Mouse (Mus musculus): ENCODE data around the gene Olig3. TPM values are rescaled to one million over a fixed set of nuclear protein-coding genes. Genes with fewer than 3 reads are reported as not detected.
"Not testable (repeated sequence)": the region's sequence is repeated elsewhere in the genome, so short reads cannot be mapped to it uniquely, and the experiment has no call there.

Olig3 gene
- total RNA-seq, 2 experiments from 2014 or later = not detected

DNA sequence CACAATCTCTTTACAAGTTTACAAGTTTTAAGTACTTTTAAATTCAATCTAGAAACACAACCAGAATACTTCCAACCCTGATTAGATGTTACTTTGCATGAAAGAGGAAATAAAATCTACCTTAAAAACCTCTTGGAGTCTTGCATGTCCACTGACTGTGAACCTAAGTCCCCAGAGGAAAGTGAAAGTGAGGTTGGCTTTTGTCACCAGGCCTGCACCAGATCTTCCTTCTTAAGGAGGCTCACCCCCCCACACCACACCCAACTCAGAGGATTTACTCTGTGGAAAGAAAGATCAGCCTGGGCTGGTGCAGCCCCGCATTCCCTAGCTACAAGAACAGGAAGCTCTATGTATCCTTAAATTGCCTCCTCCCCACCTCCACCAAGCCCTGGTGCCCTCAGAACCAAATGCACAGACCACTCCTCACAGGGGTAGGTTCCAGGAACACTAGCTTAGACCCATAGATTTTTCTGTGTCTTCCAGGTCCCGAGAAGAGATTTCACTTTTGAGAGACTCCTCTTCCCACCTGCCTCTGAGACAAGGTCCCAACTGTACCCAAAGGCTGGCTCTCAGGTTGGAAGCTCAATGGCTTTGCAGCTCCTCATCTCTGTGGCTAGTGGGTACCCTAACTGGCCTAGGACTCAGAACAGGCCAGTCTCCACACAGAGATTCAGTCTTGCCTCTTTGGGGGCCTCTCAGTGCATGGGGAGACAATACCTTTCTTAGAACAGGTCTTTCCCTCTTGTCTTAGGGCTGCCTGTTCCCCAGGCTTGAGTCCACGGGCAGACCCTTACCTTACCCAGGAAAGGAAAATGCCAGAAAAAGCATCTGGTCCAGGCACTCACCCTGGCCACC lies 4.3 kb downstream of the Olig3 start:
- DNase-seq (ENCODE audit: low spot score in 2 of 2) = no peak

DNA sequence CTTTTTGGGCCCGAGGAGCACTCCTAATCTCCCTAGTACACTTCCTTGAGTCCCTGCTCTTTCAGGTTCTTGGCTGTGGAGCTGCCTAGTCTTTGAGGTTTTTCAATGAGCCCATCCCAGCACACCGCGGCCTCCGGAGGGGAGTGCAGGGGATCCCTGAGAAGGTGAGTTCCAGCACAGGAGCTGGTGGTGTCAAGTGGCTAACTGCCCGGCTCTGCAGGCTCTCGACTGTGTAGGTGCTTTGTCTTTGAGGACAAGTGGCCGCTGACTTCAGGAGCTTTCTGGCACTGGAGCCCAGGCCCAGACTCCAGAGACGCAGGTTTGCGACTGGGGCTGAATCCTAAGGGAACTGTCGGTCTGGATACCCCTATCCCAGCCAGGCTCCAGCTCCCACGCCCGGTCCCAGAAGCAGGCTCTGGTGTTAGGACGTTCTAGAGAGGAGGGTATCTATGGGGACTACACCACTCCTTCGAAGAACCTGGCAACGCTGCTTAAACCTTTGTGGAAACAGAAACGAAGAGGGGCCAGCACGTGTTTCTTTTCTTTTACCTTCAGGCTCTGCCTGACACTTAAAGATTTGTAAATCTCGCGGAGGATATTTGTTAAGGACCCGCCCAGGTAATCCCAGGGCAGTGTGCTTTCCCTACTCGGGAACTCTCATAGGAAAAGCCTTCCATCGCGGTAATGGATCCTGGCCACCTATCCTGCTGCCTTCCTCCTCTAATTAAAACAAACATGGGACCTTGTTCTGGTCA lies 5.4 kb downstream of the Olig3 start:
- DNase-seq (ENCODE audit: low spot score in 2 of 2) = no peak

DNA sequence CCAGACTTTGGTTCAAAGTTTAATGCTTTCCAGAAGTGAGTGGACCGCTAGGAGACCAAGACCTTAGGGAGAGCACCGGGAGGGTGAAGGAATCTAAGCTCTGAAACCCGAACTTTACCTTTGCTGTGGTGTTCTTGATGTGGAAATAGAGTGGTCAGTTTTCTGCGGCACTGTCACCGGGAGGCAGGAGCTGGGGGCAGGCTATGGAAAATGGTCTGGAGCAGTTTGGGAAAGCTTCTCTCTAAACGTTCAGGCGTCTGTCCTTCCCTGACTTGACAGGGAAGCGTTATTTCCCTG lies 5.9 kb downstream of the Olig3 start:
- no peak for DNase-seq (ENCODE audit: low spot score in 2 of 2)

DNA sequence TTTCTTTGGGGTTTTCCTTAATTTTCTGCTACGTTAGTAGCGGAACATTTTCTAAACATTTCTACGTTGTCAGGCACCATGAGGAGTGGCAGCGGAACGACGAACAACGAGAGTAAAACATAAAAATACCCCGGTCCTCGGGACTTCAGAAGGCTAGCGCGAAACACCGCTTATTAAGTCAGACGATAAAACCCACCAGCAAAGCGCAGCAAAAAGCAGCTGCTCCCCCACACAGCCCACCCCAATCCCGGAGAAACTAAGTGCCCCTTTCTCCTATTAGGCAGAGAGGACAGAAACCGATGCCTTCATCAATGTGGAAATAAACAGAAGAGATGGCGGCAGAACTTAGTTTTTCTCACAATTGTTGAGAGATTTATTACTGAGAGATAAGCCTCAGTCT lies 6.5 kb downstream of the Olig3 start:
- no peak for DNase-seq (ENCODE audit: low spot score in 2 of 2)

DNA sequence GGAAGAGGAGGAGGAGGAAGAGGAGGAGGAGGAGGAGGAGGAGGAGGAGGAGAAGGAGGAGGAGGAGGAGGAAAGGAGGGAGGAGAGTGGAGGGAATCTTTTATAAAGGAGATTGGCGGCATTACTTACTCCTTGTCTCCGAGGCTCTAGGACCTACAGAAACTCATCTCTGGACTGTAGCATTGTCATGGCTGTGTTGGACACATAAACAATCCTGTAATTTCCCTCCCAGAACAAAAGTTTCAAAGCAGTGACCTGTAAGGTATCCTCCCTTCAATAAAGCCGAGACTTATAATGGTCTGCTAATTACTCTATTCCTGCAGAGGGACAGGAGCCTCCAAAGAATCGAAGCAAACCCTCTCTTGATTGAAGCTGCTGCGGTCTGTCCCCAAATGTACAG lies 7.0 kb downstream of the Olig3 start:
- DNase-seq (ENCODE audit: low spot score in 2 of 2) = no peak

DNA sequence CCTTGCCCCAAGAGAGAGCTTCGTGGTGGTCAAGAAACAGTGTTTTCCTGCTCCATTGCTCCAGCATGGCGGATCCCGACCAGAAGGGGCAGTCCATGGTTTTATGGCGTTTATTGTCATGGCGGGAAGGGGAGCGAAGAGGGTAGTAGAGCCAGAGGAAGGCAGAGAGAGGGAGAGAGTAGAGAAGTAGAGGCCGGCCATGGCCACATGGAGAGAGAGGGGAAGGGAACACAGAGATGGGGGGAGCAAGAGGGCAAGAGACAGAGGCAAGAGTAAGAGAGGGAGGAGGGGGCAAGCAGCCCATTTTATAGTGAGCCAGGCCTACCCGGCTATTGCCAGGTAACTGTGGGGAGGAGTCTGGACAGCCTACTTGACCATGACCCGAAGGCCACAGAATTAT lies 12.8 kb downstream of the Olig3 start:
- DNase-seq (ENCODE audit: low spot score in 2 of 2) = no peak

DNA sequence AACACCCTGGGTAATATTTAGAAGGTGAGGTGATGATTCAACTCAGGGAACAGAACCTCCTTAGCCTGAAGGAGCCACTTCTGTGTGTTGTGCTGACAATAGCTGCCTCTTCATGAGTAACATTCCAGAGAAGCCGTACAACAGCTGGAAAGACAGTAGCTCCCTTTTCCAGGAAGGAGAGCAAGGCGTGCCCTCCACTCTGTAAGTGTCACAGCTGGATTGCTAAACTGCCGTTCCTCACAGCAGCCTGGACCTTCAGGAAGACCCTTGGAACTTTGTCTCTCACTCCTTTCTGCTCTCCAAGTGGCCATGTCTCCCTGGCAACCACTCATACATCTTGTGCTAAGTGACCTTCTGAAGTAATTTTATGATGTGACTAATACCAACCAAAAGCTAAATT lies 13.8 kb downstream of the Olig3 start:
- no peak for DNase-seq (ENCODE audit: low spot score in 2 of 2)

DNA sequence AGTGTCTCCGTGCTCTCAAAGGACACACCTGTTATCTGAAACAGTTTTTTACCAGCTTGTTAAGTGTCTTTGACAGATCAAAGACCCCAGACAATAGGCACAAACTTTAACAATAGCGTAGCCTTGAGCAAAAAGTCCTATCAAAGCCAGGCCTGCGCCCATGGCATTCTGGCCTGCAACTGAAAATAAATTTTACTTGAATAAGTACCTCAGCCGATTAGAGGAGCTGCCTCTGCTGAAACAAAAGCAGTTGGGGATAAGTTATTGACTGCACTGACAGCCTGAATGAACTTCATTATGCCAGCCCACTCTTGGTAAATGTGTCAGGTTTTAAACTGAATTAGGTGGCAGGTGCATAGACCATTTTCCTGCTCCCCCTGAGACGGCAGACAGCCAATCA lies 15.9 kb downstream of the Olig3 start:
- no peak for DNase-seq (ENCODE audit: low spot score in 2 of 2)

DNA sequence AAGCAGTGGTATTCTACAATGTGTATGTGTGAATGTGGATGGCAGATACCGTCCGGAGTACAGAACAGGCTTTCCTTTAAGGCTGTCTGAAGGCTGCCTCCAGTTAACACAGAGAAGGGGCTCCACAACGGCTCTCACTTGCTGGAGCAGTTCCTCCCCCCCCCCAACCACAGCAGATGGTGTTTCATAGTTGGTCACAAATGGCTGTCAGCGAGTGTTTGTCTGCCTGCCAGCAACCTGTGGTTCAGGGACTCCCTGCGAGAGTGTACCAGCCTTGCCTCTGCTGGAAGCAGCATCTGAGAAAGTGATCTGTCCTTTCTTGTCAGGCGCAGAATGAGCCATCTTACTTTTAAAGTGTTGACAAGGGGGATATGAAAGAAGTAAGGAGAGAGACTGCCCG lies 17.5 kb downstream of the Olig3 start:
- no peak for DNase-seq (ENCODE audit: low spot score in 2 of 2)

DNA sequence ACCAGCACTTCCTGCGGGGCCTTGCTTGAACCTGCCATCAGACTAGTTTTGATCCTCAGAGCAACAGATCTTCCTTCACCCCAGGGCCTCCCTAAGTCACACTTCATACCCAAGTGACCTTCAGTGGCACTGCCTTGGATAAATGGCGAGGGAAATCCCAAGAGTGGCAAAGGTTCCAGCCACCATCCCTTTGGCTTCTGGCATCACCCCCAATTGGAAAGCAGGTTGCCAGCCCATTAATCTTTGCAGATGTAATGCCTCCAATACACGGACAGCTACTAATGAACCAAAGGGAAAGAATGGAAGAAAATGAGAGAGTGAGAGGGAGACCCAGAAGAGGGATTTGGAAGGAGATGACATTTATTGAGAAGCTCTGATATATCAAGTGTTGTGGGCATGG lies 18.0 kb downstream of the Olig3 start:
- no peak for DNase-seq (ENCODE audit: low spot score in 2 of 2)

DNA sequence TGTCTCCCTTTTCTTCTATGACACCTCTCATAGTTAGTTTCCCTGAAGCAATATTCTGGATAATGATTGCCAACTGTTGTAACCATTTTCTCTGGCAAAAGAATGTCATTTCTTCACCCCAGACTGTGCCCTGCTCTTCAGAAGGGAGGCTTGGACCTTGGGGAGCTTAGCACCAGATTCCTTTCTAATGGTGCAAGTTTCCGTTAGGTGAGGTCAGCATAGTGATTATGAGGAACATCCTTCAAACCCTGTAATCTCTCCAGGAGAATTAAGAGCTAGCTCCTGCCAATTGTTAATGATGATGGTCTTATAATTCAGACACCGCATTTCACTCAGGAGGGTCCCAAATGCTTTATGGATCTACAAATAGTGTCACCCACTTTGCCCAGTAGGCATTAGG lies 19.5 kb downstream of the Olig3 start:
- no peak for DNase-seq (ENCODE audit: low spot score in 2 of 2)

DNA sequence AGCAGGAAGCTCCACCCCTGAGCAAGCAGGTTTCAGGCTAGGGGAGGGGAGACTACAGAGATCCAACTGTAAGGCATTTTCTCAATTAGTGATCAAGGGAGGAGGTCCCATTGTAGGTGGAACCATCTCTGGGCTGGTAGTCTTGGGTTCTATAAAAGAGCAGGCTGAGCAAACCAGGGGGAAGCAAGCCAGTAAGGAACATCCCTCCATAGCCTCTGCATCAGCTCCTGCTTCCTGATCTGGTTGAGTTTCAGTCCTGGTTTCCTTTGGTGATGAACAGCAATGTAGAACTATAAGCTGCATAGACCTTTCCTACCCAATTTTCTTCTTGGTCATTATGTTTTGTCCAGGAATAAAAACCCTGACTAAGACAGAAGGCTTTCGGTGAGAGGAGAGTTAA lies 24.6 kb downstream of the Olig3 start:
- not testable (repeated sequence) for DNase-seq (ENCODE audit: low spot score in 2 of 2)

DNA sequence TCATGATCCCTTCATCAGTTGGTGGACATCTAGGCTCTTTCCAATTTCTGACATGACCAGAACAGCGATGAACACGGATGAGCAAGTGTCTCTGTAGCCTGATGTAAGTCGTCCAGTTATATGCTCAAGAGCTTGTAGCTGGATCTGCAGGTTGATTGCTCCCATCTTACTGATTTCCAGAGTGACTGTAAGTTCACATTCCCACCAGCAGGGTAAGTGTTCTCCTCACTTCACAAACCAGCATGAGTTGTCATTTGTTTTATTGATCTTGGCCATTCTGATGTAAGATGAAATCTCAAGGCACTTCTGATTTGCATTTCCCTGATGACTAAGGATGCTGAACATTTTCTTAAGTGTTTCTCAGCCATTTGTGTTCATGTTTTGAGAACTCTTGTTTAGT lies 27.8 kb downstream of the Olig3 start:
- no peak for DNase-seq (ENCODE audit: low spot score in 2 of 2)

DNA sequence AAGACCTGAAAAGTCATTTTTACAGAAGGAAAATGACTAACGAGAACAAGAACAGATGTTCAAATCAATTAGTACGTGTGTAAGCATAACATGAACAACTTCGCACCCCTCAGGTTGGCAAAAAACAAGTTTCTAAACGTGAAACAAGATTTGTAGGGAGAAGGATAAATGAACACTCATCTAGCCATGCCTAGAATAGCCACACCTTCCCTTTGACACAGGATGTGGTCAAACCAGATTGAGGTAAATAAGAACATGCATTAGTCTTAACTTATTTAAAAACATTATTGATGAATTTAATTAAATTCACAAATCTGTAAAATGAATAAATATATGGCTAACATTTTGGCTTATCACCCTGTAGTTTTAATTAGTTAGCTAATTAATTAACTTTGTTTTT lies 35.5 kb downstream of the Olig3 start:
- no peak for DNase-seq (ENCODE audit: low spot score in 2 of 2)

DNA sequence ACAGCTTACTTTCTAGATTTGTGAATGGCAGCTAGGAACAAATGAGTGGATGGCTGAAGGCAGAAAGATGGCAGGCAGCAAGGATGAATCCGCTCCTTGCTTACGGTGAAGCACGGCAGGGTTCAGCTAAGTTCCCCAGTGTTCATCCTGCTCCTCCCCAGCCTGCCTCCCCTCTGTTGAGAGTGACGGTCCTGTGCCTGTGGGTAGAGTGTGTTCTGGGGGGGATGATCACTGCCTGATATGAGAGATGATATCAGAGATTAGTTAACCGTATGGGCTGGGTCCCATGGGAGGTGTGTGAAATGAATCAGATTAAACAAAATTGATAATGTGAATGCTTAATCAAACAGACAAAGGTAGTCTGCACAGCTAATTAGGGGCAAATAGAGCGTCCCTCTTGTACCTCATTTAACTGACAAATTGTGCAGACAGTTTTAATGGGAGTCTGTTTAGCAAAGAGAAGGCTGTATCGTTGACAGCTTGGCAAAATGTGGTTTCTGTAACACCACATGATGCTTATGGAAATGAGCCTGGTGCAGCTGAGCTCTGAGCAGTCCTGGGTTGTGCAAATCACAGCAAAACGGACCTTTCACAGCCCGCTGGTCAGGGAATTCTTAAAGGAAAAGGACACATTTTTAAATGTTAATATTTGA lies 40.3 kb downstream of the Olig3 start:
- no peak for DNase-seq (ENCODE audit: low spot score in 2 of 2)

DNA sequence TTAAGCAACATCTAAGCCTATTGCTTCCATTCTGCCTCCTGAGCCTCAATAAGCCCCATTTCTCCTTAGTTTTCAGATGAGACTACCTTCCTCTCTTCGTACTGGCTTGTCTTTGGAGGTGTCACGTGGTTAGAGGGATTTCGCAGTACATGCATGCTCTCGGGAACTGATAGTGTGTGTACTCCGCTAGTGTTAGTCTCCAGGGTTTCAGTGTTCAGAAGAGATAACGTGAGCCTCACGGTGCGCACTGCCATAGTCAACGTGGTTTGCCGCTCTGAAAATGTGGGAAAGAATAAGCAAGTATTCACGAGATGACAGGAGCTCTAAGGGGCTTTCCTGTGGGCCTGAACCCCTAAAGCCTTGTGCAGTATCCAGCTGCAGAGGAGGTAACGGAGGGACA lies 41.1 kb downstream of the Olig3 start:
- no peak for DNase-seq (ENCODE audit: low spot score in 2 of 2)

DNA sequence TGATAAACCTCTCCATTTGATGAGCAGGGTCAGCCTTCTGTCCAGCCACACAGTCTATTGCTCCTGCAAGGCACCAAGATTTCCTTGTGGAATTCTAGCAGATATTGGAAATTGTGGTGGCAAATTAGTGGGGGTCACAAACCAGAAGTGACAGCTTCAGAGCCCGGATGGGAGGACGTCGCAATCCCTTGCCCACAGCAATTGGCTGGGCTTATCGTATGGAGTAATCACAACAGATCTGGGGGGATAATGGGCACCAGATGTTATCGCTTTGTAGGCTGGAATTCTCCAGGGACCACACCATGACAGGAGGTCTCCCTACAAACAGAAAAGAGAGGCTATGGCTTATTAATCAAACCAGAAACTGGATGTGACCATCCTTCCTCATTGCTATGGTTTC lies 44.8 kb downstream of the Olig3 start:
- DNase-seq (ENCODE audit: low spot score in 2 of 2) = no peak

DNA sequence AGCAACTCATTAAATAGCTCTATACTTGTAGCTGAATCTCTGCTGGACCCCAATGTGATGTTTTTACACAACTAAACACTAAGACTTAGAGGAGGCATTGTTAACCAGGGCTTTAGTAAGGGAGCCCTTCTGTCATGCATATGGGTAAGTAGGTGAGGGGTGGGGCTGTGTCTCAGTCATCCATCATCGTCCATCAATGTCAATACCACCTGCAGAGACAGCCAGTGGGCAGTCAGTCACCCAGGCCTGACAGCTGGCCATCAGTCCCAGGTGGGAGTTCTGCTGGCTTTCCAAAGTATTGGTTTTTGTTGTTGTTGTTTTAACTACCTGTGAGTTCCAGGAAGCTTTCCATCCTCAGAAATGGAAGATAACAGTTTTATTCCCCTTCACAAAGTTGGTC lies 48.1 kb downstream of the Olig3 start:
- DNase-seq (ENCODE audit: low spot score in 2 of 2) = no peak

DNA sequence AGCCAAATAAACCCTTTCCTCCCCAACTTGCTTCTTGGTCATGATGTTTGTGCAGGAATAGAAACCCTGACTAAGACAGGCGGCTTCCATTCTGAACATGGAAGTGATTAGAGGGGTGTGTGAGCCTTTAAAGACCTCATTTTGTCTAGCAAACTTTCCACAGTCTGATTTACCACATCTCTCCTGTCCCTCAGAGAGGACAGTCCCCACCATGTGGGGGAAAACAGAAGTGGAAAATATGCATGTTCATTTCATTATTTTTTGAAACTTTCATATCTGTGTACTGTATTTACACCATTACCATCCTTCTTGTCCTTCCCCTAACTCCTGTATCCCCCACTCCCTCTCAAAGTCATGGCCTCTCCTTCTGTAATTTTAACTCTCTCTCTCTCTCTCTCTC lies 49.6 kb downstream of the Olig3 start:
- no peak for DNase-seq (ENCODE audit: low spot score in 2 of 2)

DNA sequence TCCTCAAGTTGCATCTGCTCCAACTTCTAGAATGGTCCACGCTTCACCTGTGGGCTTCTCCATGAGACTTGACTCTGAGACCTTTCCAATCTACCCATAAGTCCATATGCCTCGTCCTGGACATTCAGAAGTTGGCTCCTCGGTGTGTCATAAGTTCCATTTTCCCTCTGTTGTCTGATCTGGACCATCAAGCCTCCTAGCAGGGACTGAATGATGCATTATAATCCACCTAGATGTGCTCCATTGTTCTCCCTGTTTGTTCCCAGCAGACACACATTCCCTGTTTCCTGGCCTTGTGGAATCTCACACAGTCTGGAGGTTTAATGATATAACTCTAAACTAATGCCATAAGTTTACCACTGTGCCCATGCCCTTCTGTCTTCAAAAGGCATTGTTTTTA lies 50.8 kb downstream of the Olig3 start:
- no peak for DNase-seq (ENCODE audit: low spot score in 2 of 2)

Data from adrenal gland, adult 18-20 months (tissue).